Mouse (Mus musculus) cortical plate, adult 2 months (tissue): ENCODE results near the gene Enpp7.

Experiments
- CTCF ChIP-seq: fragments of 200-500 bp; IDR thresholded peaks from 2 replicates; pipeline ENCODE4 v1.5.1; 2011; ENCODE audit warnings: mild to moderate bottlenecking, control low read depth, low read length; ENCODE audit not compliant: insufficient read depth; ENCODE audit errors: extremely low read depth
- POLR2A ChIP-seq: fragments of 200-500 bp; IDR thresholded peaks from 2 replicates; pipeline ENCODE4 v1.6.1; 2011; ENCODE audit warnings: mild to moderate bottlenecking, low read length, control low read depth; ENCODE audit not compliant: insufficient read depth; ENCODE audit errors: extremely low read depth

- no peak for TF ChIP-seq CTCF
- TF ChIP-seq POLR2A: no peak
Measured at GRCm38 (mm10) chr11:119014455-119014854, 26.5 kb downstream of the Enpp7 start.
